Mouse (Mus musculus): ENCODE results near the gene Acss2. TPM values are rescaled to one million over a fixed set of nuclear protein-coding genes. Genes with fewer than 3 reads are reported as not detected.

Gene Acss2
- polyA plus RNA-seq, 1 experiment = 18.8 TPM

- Histone ChIP-seq H3K36me3 (ENCODE audit: control insufficient read depth, insufficient read depth, low read length) (no peaks in the 10 kb centered on the region), H3K27ac (ENCODE audit: insufficient read depth, low read depth, low read length) (no peak overlapping the region), H3K27me3 (ENCODE audit: control insufficient read depth, insufficient read depth, low read length) (no peaks in the 10 kb centered on the region), H3K4me1 (ENCODE audit: control insufficient read depth, insufficient read depth, insufficient read length, low read length) (peaks cover 6% of the 10 kb centered on the region; the same call in 1 of the 2 replicates), H3K4me3 (ENCODE audit: low read depth, low read length) (no peak overlapping the region)
- TF ChIP-seq CTCF (IDR thresholded peaks at IDR 0.05; ENCODE audit: extremely low read depth, insufficient read length, insufficient replicate concordance, low read depth, low read length) (no peak), POLR2A (IDR thresholded peaks at IDR 0.05; ENCODE audit: low read depth, low read length) (no peak)
- WGBS = 52% methylated on average over 6 of the region's 6 CpGs
Observed at GRCm38 (mm10) chr2:155616971-155617370, 99.2 kb downstream of the Acss2 start.

GRCm38 (mm10) chr2:155619817-155620216 lies 102.1 kb downstream of the Acss2 start:
- Histone ChIP-seq H3K27me3 (ENCODE audit: control insufficient read depth, insufficient read depth, low read length) (no peaks in the 10 kb centered on the region), H3K4me3 (ENCODE audit: low read depth, low read length) (no peak overlapping the region), H3K36me3 (ENCODE audit: control insufficient read depth, insufficient read depth, low read length) (no peaks in the 10 kb centered on the region), H3K4me1 (ENCODE audit: control insufficient read depth, insufficient read depth, insufficient read length, low read length) (no peaks in the 10 kb centered on the region), H3K27ac (ENCODE audit: insufficient read depth, low read depth, low read length) (no peak overlapping the region)
- TF ChIP-seq CTCF (IDR thresholded peaks at IDR 0.05; ENCODE audit: extremely low read depth, insufficient read length, insufficient replicate concordance, low read depth, low read length) (peak; percentile 98), POLR2A (IDR thresholded peaks at IDR 0.05; ENCODE audit: low read depth, low read length) (no peak)
- WGBS = 16% methylated on average over 8 of the region's 8 CpGs

- Histone ChIP-seq H3K27ac (ENCODE audit: insufficient read depth, low read depth, low read length) (no peak overlapping the region), H3K27me3 (ENCODE audit: control insufficient read depth, insufficient read depth, low read length) (no peaks in the 10 kb centered on the region), H3K36me3 (ENCODE audit: control insufficient read depth, insufficient read depth, low read length) (no peaks in the 10 kb centered on the region), H3K4me3 (ENCODE audit: low read depth, low read length) (no peak overlapping the region), H3K4me1 (ENCODE audit: control insufficient read depth, insufficient read depth, insufficient read length, low read length) (peaks cover 14% of the 10 kb centered on the region)
- no peak for TF ChIP-seq POLR2A (IDR thresholded peaks at IDR 0.05; ENCODE audit: low read depth, low read length)
- no peak for TF ChIP-seq CTCF (IDR thresholded peaks at IDR 0.05; ENCODE audit: extremely low read depth, insufficient read length, insufficient replicate concordance, low read depth, low read length)
- WGBS = 27% methylated on average over 11 of the region's 11 CpGs
Observed at GRCm38 (mm10) chr2:155622606-155623005, 104.9 kb downstream of the Acss2 start.

- WGBS = 72% methylated on average over 6 of the region's 6 CpGs
Observed at GRCm38 (mm10) chr2:155623996-155624395, 106.2 kb downstream of the Acss2 start.

GRCm38 (mm10) chr2:155624730-155625129 lies 107.0 kb downstream of the Acss2 start:
- Histone ChIP-seq H3K27me3 (ENCODE audit: control insufficient read depth, insufficient read depth, low read length) (no peaks in the 10 kb centered on the region), H3K4me1 (ENCODE audit: control insufficient read depth, insufficient read depth, insufficient read length, low read length) (peaks cover 24% of the 10 kb centered on the region), H3K36me3 (ENCODE audit: control insufficient read depth, insufficient read depth, low read length) (no peaks in the 10 kb centered on the region), H3K4me3 (ENCODE audit: low read depth, low read length) (no peak overlapping the region), H3K27ac (ENCODE audit: insufficient read depth, low read depth, low read length) (no peak overlapping the region)
- 43% methylated on average over 10 of the region's 10 CpGs for WGBS
- peak; percentile 67; the same call in 1 of the 2 replicates for TF ChIP-seq CTCF (IDR thresholded peaks at IDR 0.05; ENCODE audit: extremely low read depth, insufficient read length, insufficient replicate concordance, low read depth, low read length)
- TF ChIP-seq POLR2A (IDR thresholded peaks at IDR 0.05; ENCODE audit: low read depth, low read length) = no peak

More at GRCm38 (mm10) chr2:155623996-155624395, 106.2 kb downstream of the Acss2 start:
- Histone ChIP-seq H3K36me3 (ENCODE audit: control insufficient read depth, insufficient read depth, low read length) (no peaks in the 10 kb centered on the region), H3K27me3 (ENCODE audit: control insufficient read depth, insufficient read depth, low read length) (no peaks in the 10 kb centered on the region), H3K4me1 (ENCODE audit: control insufficient read depth, insufficient read depth, insufficient read length, low read length) (peaks cover 17% of the 10 kb centered on the region), H3K4me3 (ENCODE audit: low read depth, low read length) (no peak overlapping the region), H3K27ac (ENCODE audit: insufficient read depth, low read depth, low read length) (no peak overlapping the region)
- TF ChIP-seq CTCF (IDR thresholded peaks at IDR 0.05; ENCODE audit: extremely low read depth, insufficient read length, insufficient replicate concordance, low read depth, low read length) (no peak), POLR2A (IDR thresholded peaks at IDR 0.05; ENCODE audit: low read depth, low read length) (no peak)

- WGBS = 60% methylated on average over 15 of the region's 15 CpGs
- H3K4me3 ChIP-seq (ENCODE audit: low read depth, low read length) = no peak overlapping the region
- 0 out of 2 replicates have a peak, but pooled peaks cover 2% of the 10 kb centered on the region for H3K36me3 ChIP-seq (ENCODE audit: control insufficient read depth, insufficient read depth, low read length)
- TF ChIP-seq CTCF (IDR thresholded peaks at IDR 0.05; ENCODE audit: extremely low read depth, insufficient read length, insufficient replicate concordance, low read depth, low read length) (no peak), POLR2A (IDR thresholded peaks at IDR 0.05; ENCODE audit: low read depth, low read length) (no peak)
- H3K27ac ChIP-seq (ENCODE audit: insufficient read depth, low read depth, low read length) = no peak overlapping the region
- peaks cover 25% of the 10 kb centered on the region for H3K4me1 ChIP-seq (ENCODE audit: control insufficient read depth, insufficient read depth, insufficient read length, low read length)
- no peaks in the 10 kb centered on the region for H3K27me3 ChIP-seq (ENCODE audit: control insufficient read depth, insufficient read depth, low read length)
Observed at GRCm38 (mm10) chr2:155626277-155626676, 108.5 kb downstream of the Acss2 start.

GRCm38 (mm10) chr2:155627030-155627738 lies 109.4 kb downstream of the Acss2 start:
- Histone ChIP-seq H3K36me3 (ENCODE audit: control insufficient read depth, insufficient read depth, low read length) (0 out of 2 replicates have a peak, but pooled peaks cover 2% of the 10 kb centered on the region), H3K4me1 (ENCODE audit: control insufficient read depth, insufficient read depth, insufficient read length, low read length) (peaks cover 25% of the 10 kb centered on the region), H3K27me3 (ENCODE audit: control insufficient read depth, insufficient read depth, low read length) (no peaks in the 10 kb centered on the region), H3K4me3 (ENCODE audit: low read depth, low read length) (no peak overlapping the region), H3K27ac (ENCODE audit: insufficient read depth, low read depth, low read length) (no peak overlapping the region)
- WGBS = 47% methylated on average over 21 of the region's 21 CpGs
- TF ChIP-seq CTCF (IDR thresholded peaks at IDR 0.05; ENCODE audit: extremely low read depth, insufficient read length, insufficient replicate concordance, low read depth, low read length) = peak; percentile 99
- TF ChIP-seq POLR2A (IDR thresholded peaks at IDR 0.05; ENCODE audit: low read depth, low read length) = no peak

Data from small intestine, adult 2 months (tissue).